Mouse (Mus musculus) lung, adult 2 months (tissue): Measurements from ENCODE around the gene Opalin.

Source experiments
- CTCF ChIP-seq: fragments of 200-500 bp; IDR thresholded peaks from 2 replicates; pipeline ENCODE4 v1.5.1; 2011; ENCODE audit warnings: mild to moderate bottlenecking, low read length, control low read depth; ENCODE audit not compliant: insufficient read depth
- POLR2A ChIP-seq: fragments of 200-500 bp; IDR thresholded peaks from 2 replicates; pipeline ENCODE4 v1.6.1; 2011; ENCODE audit warnings: low read depth, mild to moderate bottlenecking, control low read depth, low read length, borderline replicate concordance; ENCODE audit errors: extremely low read depth

- TF ChIP-seq CTCF: no peak
- no peak for TF ChIP-seq POLR2A
Measured at GRCm38 (mm10) chr19:41076906-41077305, at the start of gene Opalin.
